ENCODE assay signal across 9 mouse cellular contexts in genomic region chr2:80013060-80013459, GRCm38 (mm10).
DNase-seq lines count a peak whose midpoint lies in the region; ATAC-seq and TF ChIP-seq lines count a peak whose summit lies in the region.
"Had no signal": no experiment of that assay in that cellular context is flagged by ENCODE, and none has a peak within 500 bp of the region (broad histone marks: within the 10 kb centered on the region; RNA-seq: fewer than 3 reads in every experiment).

No protein-coding gene starts in this region.

- H3K9ac ChIP-seq in intestine, embryonic 14.5 days (ENCODE audit: low read length) = no peak overlapping the region
- H3K9ac ChIP-seq in intestine, postnatal 0 days (ENCODE audit: low read depth, low read length) = no peak overlapping the region

- ATAC-seq in intestine, embryonic 14.5 days (replicated peaks; ENCODE audit: low FRiP score, low TSS enrichment, low read depth) = no peak
- no peak for ATAC-seq in intestine, postnatal 0 days

- H3K4me1 ChIP-seq in intestine, embryonic 14.5 days (replicated peaks; ENCODE audit: control insufficient read depth, insufficient read depth, low read length) = peaks cover 5% of the 10 kb centered on the region; the same call in 1 of the 2 replicates
- no peaks in the 10 kb centered on the region for H3K4me1 ChIP-seq in intestine, postnatal 0 days (replicated peaks; ENCODE audit: control insufficient read depth, insufficient read depth, low read length)

- H3K9me3 ChIP-seq in intestine, embryonic 14.5 days (ENCODE audit: control insufficient read depth, low read length) = 0 out of 2 replicates have a peak, but pooled peaks cover 2% of the 10 kb centered on the region
- no peaks in the 10 kb centered on the region for H3K9me3 ChIP-seq in intestine, postnatal 0 days (ENCODE audit: control insufficient read depth)

- no peaks in the 10 kb centered on the region for H3K27me3 ChIP-seq in intestine, embryonic 14.5 days (replicated peaks; ENCODE audit: control insufficient read depth, insufficient read depth, low read length)
- no peaks in the 10 kb centered on the region for H3K27me3 ChIP-seq in intestine, postnatal 0 days (replicated peaks; ENCODE audit: control insufficient read depth, insufficient read depth, low read length)

- WGBS in intestine, embryonic 14.5 days = 27% methylated on average over 4 of the region's 4 CpGs
- 53% methylated on average over 4 of the region's 4 CpGs for WGBS in intestine, postnatal 0 days

- no peak for TF ChIP-seq POLR2A in brain, embryonic 14.5 days (IDR thresholded peaks at IDR 0.05; ENCODE audit: borderline replicate concordance, extremely low read depth, insufficient read depth, insufficient read length, poor library complexity, severe bottlenecking)

- DNase-seq in intestine, embryonic 14.5 days (ENCODE audit: low spot score) = no peak
- DNase-seq in adipocyte (ENCODE audit: low spot score) = peak; percentile 89
- peak; percentile 67 for DNase-seq in brain, embryonic 14.5 days (ENCODE audit: low read depth)
- peak; percentile 52 for DNase-seq in kidney, postnatal 14 days
- DNase-seq in neural tube, embryonic 10.5 days (ENCODE audit: extremely low spot score, low spot score) = no peak
- DNase-seq in thymus, adult 18-20 months = no peak
- DNase-seq in spleen, postnatal 10 days (ENCODE audit: low spot score in 2 of 2) = no peak
- DNase-seq: cerebellum, adult 8-10 months had no signal

- no peak overlapping the region for H3K4me2 ChIP-seq in intestine, embryonic 14.5 days (ENCODE audit: low read length)
- no peak overlapping the region for H3K4me2 ChIP-seq in intestine, postnatal 0 days (replicated peaks; ENCODE audit: low read depth)

- no peak overlapping the region for H3K4me3 ChIP-seq in intestine, embryonic 14.5 days (ENCODE audit: low read depth, low read length)
- no peak overlapping the region for H3K4me3 ChIP-seq in intestine, postnatal 0 days (ENCODE audit: low read depth, low read length)

- no peak for TF ChIP-seq CTCF in intestine, postnatal 0 days (IDR thresholded peaks at IDR 0.05; ENCODE audit: low read depth)
- no peak for TF ChIP-seq CTCF in brain, embryonic 14.5 days (IDR thresholded peaks at IDR 0.05; ENCODE audit: borderline replicate concordance, extremely low read depth, insufficient read depth, insufficient read length)

- H3K36me3 ChIP-seq in intestine, embryonic 14.5 days (ENCODE audit: control insufficient read depth, insufficient read depth, low read length) = no peaks in the 10 kb centered on the region
- no peaks in the 10 kb centered on the region for H3K36me3 ChIP-seq in intestine, postnatal 0 days (ENCODE audit: control insufficient read depth, insufficient read depth)

- 0 out of 2 replicates have a peak overlapping the region, but pooled peaks have one; percentile 33 for H3K27ac ChIP-seq in intestine, embryonic 14.5 days (ENCODE audit: low read depth)
- H3K27ac ChIP-seq in intestine, postnatal 0 days (ENCODE audit: low read depth, low read length) = no peak overlapping the region

Comparison
In these comparisons a context has a peak if more than half of its experiments do, and no peak if none do; other contexts are left out.
1. DNase-seq: peak in adipocyte (single experiment), brain, embryonic 14.5 days (single experiment) and kidney, postnatal 14 days (single experiment); none in intestine, embryonic 14.5 days (single experiment), neural tube, embryonic 10.5 days (single experiment), thymus, adult 18-20 months (0 of 2) and spleen, postnatal 10 days (0 of 2).